ENCODE assay signal across 18 mouse cellular contexts in the genomic region with DNA sequence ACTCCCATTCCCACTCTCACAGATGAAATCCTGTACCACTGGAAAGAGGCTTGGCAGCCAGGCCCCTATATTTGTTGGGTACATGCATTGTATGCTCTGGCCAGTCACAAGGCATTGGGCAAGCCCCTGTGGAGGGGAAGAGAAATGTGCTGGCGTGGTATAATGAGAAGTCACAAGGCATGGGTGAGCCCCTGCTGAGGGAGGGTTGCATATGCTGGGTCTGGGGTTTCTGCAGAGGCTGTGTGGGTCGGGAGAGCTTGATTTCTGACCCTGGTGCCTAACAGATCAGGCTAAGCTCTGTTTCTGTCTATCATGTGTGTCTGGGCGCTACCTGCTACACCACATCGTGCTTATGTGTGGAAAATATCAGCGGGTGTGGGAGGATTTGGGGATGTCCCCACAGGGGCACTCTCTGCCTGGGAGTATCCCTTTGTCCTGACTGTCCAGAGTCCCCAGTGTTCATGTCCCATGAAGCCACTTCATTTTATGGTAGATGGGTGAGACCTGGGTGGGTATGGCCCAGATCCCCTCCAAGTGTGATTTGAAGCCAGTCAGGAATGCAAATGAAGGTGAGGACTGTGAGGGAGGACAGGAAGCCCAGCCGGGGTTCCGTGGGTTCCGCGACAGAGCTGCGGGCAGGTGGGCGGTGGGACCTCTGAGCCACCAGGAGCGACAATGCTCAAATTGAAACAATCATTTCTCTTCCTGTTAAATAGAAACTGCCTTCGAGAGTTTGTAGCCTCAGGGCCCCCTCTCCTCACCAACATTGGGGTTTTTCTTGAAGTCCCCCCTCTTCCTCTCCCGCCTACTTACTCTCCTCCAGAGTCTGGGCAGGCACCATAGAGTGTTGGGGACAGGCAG. TPM values are rescaled to one million over a fixed set of nuclear protein-coding genes. Genes with fewer than 3 reads are reported as not detected.
DNase-seq lines count a peak whose midpoint lies in the region; ATAC-seq lines count a peak whose summit lies in the region.
"Had no signal": no experiment of that assay in that cellular context is flagged by ENCODE, and none has a peak within 500 bp of the region (broad histone marks: within the 10 kb centered on the region; RNA-seq: fewer than 3 reads in every experiment).

No protein-coding gene starts in this region.

- ATAC-seq in heart, embryonic 14.5 days (ENCODE audit: insufficient number of reproducible peaks, insufficient read depth, low FRiP score, low read depth) = no peak
- ATAC-seq in heart, embryonic 11.5 days (replicated peaks; ENCODE audit: insufficient number of reproducible peaks, low FRiP score, low TSS enrichment) = no peak
- peak; percentile 70 for ATAC-seq in CD4-positive, CD25-positive, alpha-beta regulatory T cell, adult 4 months
- ATAC-seq in inflammation-experienced regulatory T-cells, adult 6 months = peak; percentile 60
- ATAC-seq: lung, postnatal 0 days had no signal

- WGBS in heart, embryonic 14.5 days = 70% methylated on average over 14 of the region's 14 CpGs
- WGBS in heart, embryonic 11.5 days (ENCODE audit: insufficient replicate concordance) = 69% methylated on average over 14 of the region's 14 CpGs

- H3K4me2 ChIP-seq in heart, embryonic 14.5 days (ENCODE audit: low read length) = no peak overlapping the region
- H3K4me2 ChIP-seq in heart, embryonic 11.5 days = no peak overlapping the region
- H3K4me2 ChIP-seq: forebrain, embryonic 12.5 days; midbrain, embryonic 12.5 days; neural tube, embryonic 13.5 days had no signal

- no peak overlapping the region for H3K27ac ChIP-seq in heart, embryonic 14.5 days (replicated peaks in 1 of 2; ENCODE audit: control insufficient read depth in 1 of 2, insufficient read depth in 1 of 2, low read depth in 2 of 2, low read length in 2 of 2)
- H3K27ac ChIP-seq in heart, embryonic 11.5 days (ENCODE audit: low read depth, low read length) = no peak overlapping the region
- H3K27ac ChIP-seq: forebrain, embryonic 12.5 days; midbrain, embryonic 12.5 days; neural tube, embryonic 13.5 days had no signal

- H3K9me3 ChIP-seq in heart, embryonic 14.5 days (ENCODE audit: control insufficient read depth, low read length) = no peaks in the 10 kb centered on the region
- H3K9me3 ChIP-seq in heart, embryonic 11.5 days (replicated peaks; ENCODE audit: control insufficient read depth, low read length) = no peaks in the 10 kb centered on the region
- H3K9me3 ChIP-seq: forebrain, embryonic 12.5 days; midbrain, embryonic 12.5 days; neural tube, embryonic 13.5 days had no signal

- H3K27me3 ChIP-seq in heart, embryonic 14.5 days (ENCODE audit: control insufficient read depth, insufficient read depth, low read length) = no peaks in the 10 kb centered on the region
- peaks cover 13% of the 10 kb centered on the region for H3K27me3 ChIP-seq in heart, embryonic 11.5 days (ENCODE audit: control insufficient read depth, insufficient read depth, low read length)
- H3K27me3 ChIP-seq: midbrain, embryonic 12.5 days; neural tube, embryonic 13.5 days had no signal

- H3K9ac ChIP-seq in heart, embryonic 14.5 days (ENCODE audit: low read length) = 0 out of 2 replicates have a peak overlapping the region, but pooled peaks have one; percentile 16
- H3K9ac ChIP-seq in heart, embryonic 11.5 days (ENCODE audit: low read depth, low read length) = no peak overlapping the region
- H3K9ac ChIP-seq: forebrain, embryonic 12.5 days; midbrain, embryonic 12.5 days; neural tube, embryonic 13.5 days had no signal

- no peak overlapping the region for H3K4me3 ChIP-seq in heart, embryonic 14.5 days (ENCODE audit: control insufficient read depth in 1 of 2, insufficient read depth in 1 of 2, low read depth in 1 of 2, low read length in 2 of 2)
- H3K4me3 ChIP-seq in heart, embryonic 11.5 days (ENCODE audit: low read depth, low read length) = no peak overlapping the region
- H3K4me3 ChIP-seq: forebrain, embryonic 12.5 days; midbrain, embryonic 12.5 days; neural tube, embryonic 13.5 days had no signal

- DNase-seq in thymus, postnatal 0 days (ENCODE audit: low spot score) = peak; percentile 18
- no peak for DNase-seq in thymus, postnatal 36 days
- DNase-seq in cerebellum, postnatal 25 days = no peak
- DNase-seq: adrenal gland, postnatal 36 days; B cell, adult 2 months; cerebellum, adult 2 months; gastrocnemius, postnatal 14 days; heart, postnatal 14 days; kidney, adult 2 months; kidney, postnatal 10 days had no signal

- no peaks in the 10 kb centered on the region for H3K36me3 ChIP-seq in heart, embryonic 14.5 days (ENCODE audit: control insufficient read depth, insufficient read depth, low read length)
- H3K36me3 ChIP-seq in heart, embryonic 11.5 days (ENCODE audit: control insufficient read depth, insufficient read depth, low read length) = no peaks in the 10 kb centered on the region
- H3K36me3 ChIP-seq: forebrain, embryonic 12.5 days; midbrain, embryonic 12.5 days; neural tube, embryonic 13.5 days had no signal

- peaks cover 30 to 49% of the 10 kb centered on the region in 2 experiments for H3K4me1 ChIP-seq in heart, embryonic 14.5 days (ENCODE audit: control insufficient read depth in 2 of 2, insufficient read depth in 2 of 2, low read length in 2 of 2)
- peaks cover 32% of the 10 kb centered on the region for H3K4me1 ChIP-seq in heart, embryonic 11.5 days (ENCODE audit: control insufficient read depth, insufficient read depth, low read length)

RNA-seq across cellular contexts. Expression of a gene that starts 52.0 kb away (rescaled TPM):
- 5.2 and 5.7 TPM in 2 replicates for polyA plus RNA-seq in heart, embryonic 14.5 days (2014; fragmentation: Nextera tagmentation; extraction: Ambion mirVana)
- polyA plus RNA-seq in heart, embryonic 11.5 days (2014; fragmentation: Nextera tagmentation; extraction: Ambion mirVana) = 4.2 and 5.2 TPM in 2 replicates
- 5.1 and 5.5 TPM in 2 replicates for polyA plus RNA-seq in thymus, postnatal 0 days (2015; fragmentation: Nextera tagmentation; extraction: Ambion mirVana)
- 1 to 10 TPM; 3.3 to 7.8 TPM for polyA plus RNA-seq in CD4-positive, CD25-positive, alpha-beta regulatory T cell, adult 4 months (2017; shearing (Covaris generic))
- 1 to 10 TPM; 5.3 to 7.3 (median 5.7) TPM for polyA plus RNA-seq in inflammation-experienced regulatory T-cells, adult 6 months (2017; shearing (Covaris generic))

Comparison
In these comparisons a context has a peak if more than half of its experiments do, and no peak if none do; other contexts are left out.
1. ATAC-seq: peak in CD4-positive, CD25-positive, alpha-beta regulatory T cell, adult 4 months (single experiment) and inflammation-experienced regulatory T-cells, adult 6 months (single experiment); none in heart, embryonic 14.5 days (single experiment) and heart, embryonic 11.5 days (single experiment).